Comparison of ENCODE assay signal across 19 mouse cellular contexts in the genomic region with DNA sequence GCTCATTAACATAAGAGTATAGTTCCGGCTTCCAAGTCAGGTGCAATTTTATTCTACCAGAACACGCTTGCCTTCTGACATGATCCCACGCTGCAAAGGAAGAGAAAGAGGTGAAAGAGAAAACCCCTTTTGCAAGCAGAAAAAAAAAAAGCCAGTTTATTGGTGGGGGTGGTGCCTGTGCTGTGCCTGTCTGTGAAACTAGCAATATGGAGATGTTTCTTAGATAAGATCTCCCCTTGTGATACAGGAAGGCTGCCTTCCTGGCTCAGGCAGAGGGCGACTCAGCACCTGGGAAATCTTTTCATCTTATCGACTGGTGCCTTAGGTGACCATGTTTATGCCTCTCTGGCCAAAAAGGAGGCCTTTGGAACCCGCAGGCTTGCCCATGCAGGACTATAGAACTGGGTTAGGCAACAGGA.
DNase-seq lines count a peak whose midpoint lies in the region; ATAC-seq lines count a peak whose summit lies in the region.
"Had no signal": no experiment of that assay in that cellular context is flagged by ENCODE, and none has a peak within 500 bp of the region (broad histone marks: within the 10 kb centered on the region; RNA-seq: fewer than 3 reads in every experiment).

No protein-coding gene starts in this region.

- H3K27ac ChIP-seq in heart, embryonic 16.5 days (ENCODE audit: low read length): peak overlapping the region; percentile 55; the same call in 1 of the 2 replicates
- H3K27ac ChIP-seq: embryonic facial prominence, embryonic 13.5 days; forebrain, embryonic 12.5 days; heart, embryonic 10.5 days; liver, embryonic 13.5 days had no signal

- peak overlapping the region; percentile 15; the same call in 1 of the 2 replicates for H3K4me2 ChIP-seq in heart, embryonic 16.5 days (ENCODE audit: low read depth, low read length)
- H3K4me2 ChIP-seq: embryonic facial prominence, embryonic 13.5 days; forebrain, embryonic 12.5 days; liver, embryonic 13.5 days had no signal

- H3K9ac ChIP-seq in heart, embryonic 16.5 days (ENCODE audit: low read length): no peak overlapping the region
- H3K9ac ChIP-seq: embryonic facial prominence, embryonic 13.5 days; forebrain, embryonic 12.5 days; liver, embryonic 13.5 days had no signal

- no peak for DNase-seq in heart, postnatal 10 days
- DNase-seq in brain, adult 2 months (ENCODE audit: low read depth, low spot score): peak; percentile 18
- DNase-seq in thymus, postnatal 0 days (ENCODE audit: low spot score): peak; percentile 66
- DNase-seq in ovary, adult 18-20 months (ENCODE audit: low spot score): no peak
- no peak for DNase-seq in cerebellum, adult 9-11 months
- DNase-seq in retina, embryonic 14.5 days (ENCODE audit: low spot score): no peak
- DNase-seq: B cell, adult 2 months; cerebellum, adult 11 months; heart, postnatal 36 days; layer of hippocampus, postnatal 36 days; left cerebral cortex, postnatal 4 days; liver, embryonic 13.5 days had no signal

- no peaks in the 10 kb centered on the region for H3K9me3 ChIP-seq in heart, embryonic 16.5 days (replicated peaks; ENCODE audit: control insufficient read depth, low read length)
- H3K9me3 ChIP-seq: forebrain, embryonic 12.5 days; heart, embryonic 10.5 days had no signal

- 28% methylated on average over 6 of the region's 6 CpGs for WGBS in heart, embryonic 16.5 days

- H3K27me3 ChIP-seq in heart, embryonic 16.5 days (ENCODE audit: control insufficient read depth, insufficient read depth, low read length): no peaks in the 10 kb centered on the region
- H3K27me3 ChIP-seq: embryonic facial prominence, embryonic 13.5 days; liver, embryonic 13.5 days had no signal

- ATAC-seq in heart, embryonic 16.5 days (replicated peaks; ENCODE audit: extremely low read depth, insufficient read depth, low FRiP score): 0 out of 2 replicates have a peak, but pooled peaks have one; percentile 18
- ATAC-seq in CD4-positive, CD25-positive, alpha-beta regulatory T cell, adult 4 months: peak; percentile 85
- ATAC-seq: lung, postnatal 0 days had no signal

- no peak overlapping the region for H3K4me3 ChIP-seq in heart, embryonic 16.5 days (ENCODE audit: low read length)
- H3K4me3 ChIP-seq: embryonic facial prominence, embryonic 13.5 days; forebrain, embryonic 12.5 days; heart, embryonic 10.5 days; liver, embryonic 13.5 days; myocyte had no signal

- intact Hi-C loops in heart, postnatal 10 days (cut with DNase I): no loop called here

- no peaks in the 10 kb centered on the region for H3K36me3 ChIP-seq in heart, embryonic 16.5 days (ENCODE audit: control insufficient read depth, insufficient read depth)
- H3K36me3 ChIP-seq: embryonic facial prominence, embryonic 13.5 days; forebrain, embryonic 12.5 days; heart, embryonic 10.5 days; liver, embryonic 13.5 days had no signal

- no peaks in the 10 kb centered on the region for H3K4me1 ChIP-seq in heart, embryonic 16.5 days (ENCODE audit: control insufficient read depth, insufficient read depth, low read length)
- H3K4me1 ChIP-seq: embryonic facial prominence, embryonic 13.5 days; heart, embryonic 10.5 days; liver, embryonic 13.5 days had no signal

Comparison
In these comparisons a context has a peak if more than half of its experiments do, and no peak if none do; other contexts are left out.
1. DNase-seq: peak in brain, adult 2 months (single experiment) and thymus, postnatal 0 days (single experiment); none in heart, postnatal 10 days (0 of 2), ovary, adult 18-20 months (single experiment), cerebellum, adult 9-11 months (single experiment) and retina, embryonic 14.5 days (single experiment).